Mouse (Mus musculus) adrenal gland, postnatal 14 days (tissue): ENCODE data around the gene Gm26620. TPM values are rescaled to one million over a fixed set of nuclear protein-coding genes. Genes with fewer than 3 reads are reported as not detected.
A peak's percentile ranks its signal among the peaks of the same experiment; 100 is the strongest.

ENCODE experiments used
- DNase-seq: peaks from one replicate; pipeline ENCODE4 v3.0.0; 2021; ENCODE audit warnings: mixed read lengths
- total RNA-seq: library from RNA; stranded (reverse); gene quantifications from 2 replicates; pipeline ENCODE4 v1.2.3, GENCODE M21; 2021

The Gm26620 gene
- total RNA-seq, 1 experiment from 2014 or later: 0.44 TPM

GRCm38 (mm10) chr1:170868905-170869283 lies 16.0 kb upstream of the Gm26620 start:
- no peak for DNase-seq

GRCm38 (mm10) chr1:170871402-170871801 lies 13.5 kb upstream of the Gm26620 start:
- DNase-seq: no peak

- DNase-seq: no peak
Measured at GRCm38 (mm10) chr1:170871961-170872360, 12.9 kb upstream of the Gm26620 start.

GRCm38 (mm10) chr1:170875676-170876075 lies 9.2 kb upstream of the Gm26620 start:
- no peak for DNase-seq

GRCm38 (mm10) chr1:170876906-170877305 lies 8.0 kb upstream of the Gm26620 start:
- DNase-seq: peak; percentile 54

- no peak for DNase-seq
Measured at GRCm38 (mm10) chr1:170882915-170883485, 1.9 kb upstream of the Gm26620 start.

GRCm38 (mm10) chr1:170884390-170884789 lies 475 bp upstream of the Gm26620 start:
- DNase-seq: no peak

GRCm38 (mm10) chr1:170886044-170886458 lies 1.2 kb downstream of the Gm26620 start:
- DNase-seq: no peak

- DNase-seq: no peak
Measured at GRCm38 (mm10) chr1:170889310-170889709, 4.4 kb downstream of the Gm26620 start.

- DNase-seq: no peak
Measured at GRCm38 (mm10) chr1:170891646-170892045, 6.8 kb downstream of the Gm26620 start.

GRCm38 (mm10) chr1:170892279-170892678 lies 7.4 kb downstream of the Gm26620 start:
- no peak for DNase-seq

GRCm38 (mm10) chr1:170894603-170895602 lies 10.0 kb downstream of the Gm26620 start:
- DNase-seq: no peak

- no peak for DNase-seq
Measured at GRCm38 (mm10) chr1:170896651-170897281, 11.9 kb downstream of the Gm26620 start.

- no peak for DNase-seq
Measured at GRCm38 (mm10) chr1:170898413-170899075, 13.7 kb downstream of the Gm26620 start.

- peak; percentile 66 for DNase-seq
Measured at GRCm38 (mm10) chr1:170900799-170901467, 16.1 kb downstream of the Gm26620 start.

GRCm38 (mm10) chr1:170901536-170902238 lies 16.8 kb downstream of the Gm26620 start:
- DNase-seq: peak; percentile 94

- no peak for DNase-seq
Measured at GRCm38 (mm10) chr1:170903485-170903884, 18.6 kb downstream of the Gm26620 start.

- no peak for DNase-seq
Measured at GRCm38 (mm10) chr1:170907111-170907455, 22.2 kb downstream of the Gm26620 start.

- peak; percentile 52 for DNase-seq
Measured at GRCm38 (mm10) chr1:170907456-170908191, 22.8 kb downstream of the Gm26620 start.

GRCm38 (mm10) chr1:170908341-170908740 lies 23.5 kb downstream of the Gm26620 start:
- DNase-seq: no peak
